Mouse (Mus musculus) megakaryocyte, embryonic 14.5 days (primary cell): Measurements from ENCODE around the gene Prom2. TPM values are rescaled to one million over a fixed set of nuclear protein-coding genes. Genes with fewer than 3 reads are reported as not detected.
A peak's percentile ranks its signal among the peaks of the same experiment; 100 is the strongest.

Experiments
- H3K27me3 ChIP-seq: replicated peaks from 2 replicates; pipeline ENCODE3; 2012; ENCODE audit warnings: inconsistent platforms
- H3K36me3 ChIP-seq: replicated peaks from 2 replicates; pipeline ENCODE3; 2012; ENCODE audit warnings: low read length, inconsistent platforms, mixed read lengths
- H3K4me1 ChIP-seq: 2 replicates; pipeline ENCODE4 v1.6.1; 2012; ENCODE audit warnings: inconsistent platforms
- H3K4me3 ChIP-seq: replicated peaks from 2 replicates; pipeline ENCODE3; 2012; ENCODE audit warnings: moderate library complexity, mild to moderate bottlenecking, inconsistent platforms
- H3K9me3 ChIP-seq: 2 replicates; pipeline ENCODE4 v1.6.1; 2012; ENCODE audit warnings: inconsistent platforms
- FLI1 ChIP-seq: IDR thresholded peaks from 2 replicates; pipeline ENCODE4 v1.6.1; 2012; ENCODE audit warnings: low read length, inconsistent platforms, mixed read lengths
- GATA1 ChIP-seq: IDR thresholded peaks from 3 replicates; pipeline ENCODE4 v1.6.1; 2012; ENCODE audit warnings: mixed read lengths, low read length, inconsistent platforms, borderline replicate concordance
- polyA plus RNA-seq: library from polyadenylated mRNA; stranded (reverse); fragments of >175 nt; gene quantifications from 2 replicates; pipeline ENCODE4 v1.2.3, GENCODE M21; 2012; ENCODE audit warnings: low replicate concordance; ENCODE audit not compliant: insufficient read depth

Gene Prom2
- polyA plus RNA-seq, 1 experiment, result not detected

DNA sequence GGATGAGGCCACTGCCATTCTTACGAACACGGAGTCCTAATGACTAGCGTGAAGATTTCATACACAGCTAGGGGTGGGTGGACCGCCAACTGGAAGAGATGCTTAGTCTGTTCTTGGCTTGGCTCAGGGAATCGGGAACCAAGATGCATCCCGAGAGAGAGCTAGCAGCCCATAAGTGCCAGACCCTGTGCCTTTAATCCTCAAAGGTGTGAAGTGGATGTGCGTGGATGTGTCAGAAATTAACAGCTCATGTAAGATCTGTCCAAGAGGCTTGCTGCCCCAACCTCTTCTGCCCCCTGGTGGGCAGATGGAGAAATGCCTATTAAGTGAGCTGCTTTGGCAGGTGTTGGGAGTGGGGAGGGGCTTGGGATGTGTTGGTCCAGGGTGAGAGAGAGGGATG is 40.2 kb downstream of the Prom2 start:
- H3K27me3 ChIP-seq, result peaks cover 80% of the 10 kb centered on the region
- peaks cover 37% of the 10 kb centered on the region for H3K4me1 ChIP-seq
- H3K4me3 ChIP-seq, result no peak overlapping the region
- H3K9me3 ChIP-seq, result no peaks in the 10 kb centered on the region
- TF ChIP-seq FLI1, result no peak
- TF ChIP-seq GATA1, result no peak
- no peaks in the 10 kb centered on the region for H3K36me3 ChIP-seq

DNA sequence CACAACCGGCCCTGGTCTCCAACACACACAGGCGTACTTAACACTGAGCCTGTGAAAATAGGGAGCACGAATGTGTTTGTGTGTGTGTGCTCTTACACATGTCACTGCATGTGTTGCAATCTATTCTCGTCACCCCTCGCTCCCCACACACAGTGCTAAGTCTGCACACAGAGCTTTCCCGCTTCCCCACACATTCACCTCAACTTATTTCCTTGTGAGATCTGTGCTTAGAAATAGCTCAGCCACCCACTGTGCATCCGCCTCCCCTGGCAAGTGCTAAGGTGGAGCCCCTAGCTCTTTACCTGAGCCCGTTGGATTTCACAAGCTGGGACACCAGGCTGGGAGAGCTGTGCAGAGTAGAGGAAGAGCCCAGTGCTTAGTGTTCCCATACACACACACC is 42.5 kb downstream of the Prom2 start:
- no peaks in the 10 kb centered on the region for H3K9me3 ChIP-seq
- no peaks in the 10 kb centered on the region for H3K36me3 ChIP-seq
- H3K27me3 ChIP-seq, result peaks cover 72% of the 10 kb centered on the region
- no peak overlapping the region for H3K4me3 ChIP-seq
- H3K4me1 ChIP-seq, result peaks cover 39% of the 10 kb centered on the region
- TF ChIP-seq GATA1, result no peak
- no peak for TF ChIP-seq FLI1

DNA sequence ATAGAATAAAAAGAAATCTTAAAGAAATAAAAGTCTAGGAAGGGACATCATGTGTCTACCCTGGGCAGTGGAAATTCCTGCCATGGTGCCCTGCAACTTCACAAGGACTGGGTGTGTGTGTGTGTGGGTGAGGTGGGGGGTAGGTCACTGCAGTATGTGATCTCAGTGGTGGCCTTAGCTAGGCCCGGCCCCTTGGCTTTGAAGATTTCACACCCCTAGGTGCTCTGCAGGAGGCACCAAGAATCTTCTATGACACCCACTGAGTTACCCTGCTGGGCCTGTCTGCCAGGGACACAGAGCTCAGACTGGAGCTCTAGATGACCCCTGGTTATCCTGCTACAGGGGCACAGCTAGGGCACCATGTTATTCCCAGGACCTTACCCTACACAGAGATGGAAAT is 44.9 kb downstream of the Prom2 start:
- peaks cover 39% of the 10 kb centered on the region for H3K4me1 ChIP-seq
- H3K36me3 ChIP-seq, result no peaks in the 10 kb centered on the region
- H3K27me3 ChIP-seq, result peaks cover 70% of the 10 kb centered on the region
- H3K4me3 ChIP-seq, result no peak overlapping the region
- no peaks in the 10 kb centered on the region for H3K9me3 ChIP-seq
- TF ChIP-seq GATA1 (no peak), FLI1 (no peak)

DNA sequence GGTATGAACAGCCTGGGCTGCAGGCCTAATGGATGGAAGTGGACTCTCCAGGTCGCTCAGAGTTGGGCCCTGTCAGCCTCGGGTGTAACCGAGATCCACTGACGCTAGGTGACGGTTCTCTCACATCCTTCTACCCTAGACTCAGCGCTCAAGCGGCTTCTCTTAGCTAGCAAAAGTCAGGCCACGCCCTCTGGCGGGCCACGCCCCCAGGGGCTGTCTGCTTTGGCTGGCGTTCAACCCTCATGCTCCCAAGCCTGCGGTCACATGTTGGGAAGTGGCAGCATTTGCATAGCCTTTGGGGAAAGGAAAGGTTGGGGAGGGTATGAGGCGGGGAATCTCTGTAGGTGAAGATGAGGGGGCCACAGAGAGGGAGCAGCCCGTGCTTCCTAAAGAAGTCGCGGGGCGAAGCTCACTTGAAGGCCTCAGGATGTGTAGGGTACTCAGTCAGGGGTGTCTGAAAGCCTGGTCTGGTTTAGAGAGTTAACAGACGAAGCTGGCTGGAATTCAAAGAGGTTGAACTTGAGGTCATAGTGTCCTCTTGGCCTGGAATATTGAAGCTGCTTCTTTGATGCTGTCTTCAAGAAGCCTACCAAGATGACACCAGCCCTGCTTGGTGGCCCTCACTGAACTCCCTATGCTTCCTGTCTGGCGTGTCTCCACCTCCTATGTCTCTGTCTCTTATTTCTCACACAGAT is 56.6 kb downstream of the Prom2 start:
- Histone ChIP-seq H3K36me3 (no peaks in the 10 kb centered on the region), H3K4me1 (peaks cover 37% of the 10 kb centered on the region), H3K9me3 (no peaks in the 10 kb centered on the region), H3K27me3 (peaks cover 93% of the 10 kb centered on the region), H3K4me3 (peak overlapping the region; percentile 83)
- TF ChIP-seq FLI1 (no peak), GATA1 (no peak)

DNA sequence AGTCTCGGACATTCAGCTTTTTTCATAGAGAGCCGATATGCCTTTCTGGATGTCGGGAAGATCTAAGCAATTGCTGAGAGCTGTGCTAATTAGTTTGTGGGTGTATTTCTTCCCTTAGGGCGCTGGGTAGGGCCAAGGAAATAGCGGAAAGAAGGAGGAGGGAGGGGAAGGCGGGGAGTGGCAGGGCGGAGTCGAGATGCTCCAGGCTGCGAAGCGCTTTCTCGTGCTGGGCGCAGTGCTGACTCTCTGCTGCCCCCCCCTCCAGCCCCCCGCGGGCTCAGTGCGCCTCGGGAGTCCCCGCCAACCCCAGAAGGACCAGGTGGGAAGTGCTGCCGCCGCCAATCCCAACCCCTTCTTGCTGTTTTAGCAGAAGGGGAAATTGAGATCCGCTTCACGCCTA is 58.3 kb downstream of the Prom2 start:
- H3K36me3 ChIP-seq, result no peaks in the 10 kb centered on the region
- no peaks in the 10 kb centered on the region for H3K9me3 ChIP-seq
- peaks cover 99% of the 10 kb centered on the region for H3K27me3 ChIP-seq
- peak overlapping the region; percentile 89 for H3K4me3 ChIP-seq
- peaks cover 37% of the 10 kb centered on the region for H3K4me1 ChIP-seq
- no peak for TF ChIP-seq FLI1
- no peak for TF ChIP-seq GATA1

DNA sequence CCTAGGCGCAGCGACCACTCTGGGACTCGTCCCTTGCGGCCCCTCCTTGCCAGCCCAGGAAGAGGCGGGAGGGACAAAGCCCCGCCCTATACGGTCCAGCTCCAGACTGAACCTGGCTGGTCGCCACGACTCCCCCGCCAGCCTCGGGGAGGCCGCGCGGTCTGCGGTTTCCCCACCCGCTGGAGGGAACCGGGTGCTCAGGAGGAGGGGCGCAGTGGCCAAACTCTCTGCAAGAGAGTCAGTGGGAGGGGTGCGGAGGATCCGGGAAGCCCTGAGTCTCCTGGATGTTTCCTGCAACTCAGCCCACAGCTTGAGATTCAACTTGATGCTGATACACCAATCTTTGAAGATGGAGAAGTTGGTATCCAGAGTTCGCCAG is 58.7 kb downstream of the Prom2 start:
- H3K27me3 ChIP-seq, result peaks cover 95% of the 10 kb centered on the region

DNA sequence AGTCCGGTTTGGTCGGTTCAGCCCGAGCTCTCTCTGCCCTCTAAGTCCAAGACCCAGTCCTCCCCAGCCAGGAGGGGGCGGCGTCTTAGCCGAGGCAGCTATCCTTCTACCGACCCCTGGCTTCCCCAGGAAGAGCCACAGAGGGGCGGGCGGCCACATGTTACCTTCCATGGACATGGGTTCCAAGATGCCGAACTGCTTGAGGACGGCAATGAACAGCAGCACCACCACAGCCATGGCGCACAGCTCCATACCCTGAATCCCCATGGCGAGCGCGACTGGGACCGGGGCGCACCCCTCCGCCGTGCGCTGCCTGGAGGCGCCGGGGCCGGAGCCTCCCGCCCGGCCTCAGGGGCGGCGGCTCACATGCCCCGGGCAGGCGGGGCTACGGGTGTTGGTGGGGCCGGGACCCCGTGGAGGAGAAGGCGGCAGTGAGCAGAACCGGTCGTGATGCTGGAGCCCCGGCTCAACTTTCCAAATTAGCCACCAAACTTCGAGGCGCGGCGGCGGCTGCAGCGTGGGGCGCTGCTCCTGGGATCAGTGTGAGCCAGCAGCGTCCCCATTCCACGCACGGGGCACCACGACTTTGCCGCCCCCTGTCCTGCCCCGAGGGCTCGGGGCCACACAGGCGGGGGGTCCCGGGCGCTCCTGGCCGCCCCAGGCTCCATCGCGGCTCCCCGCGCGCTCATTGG is 59.3 kb downstream of the Prom2 start:
- peak overlapping the region; percentile 89 for H3K4me3 ChIP-seq
- H3K4me1 ChIP-seq, result peaks cover 37% of the 10 kb centered on the region
- H3K27me3 ChIP-seq, result peaks cover 95% of the 10 kb centered on the region
- no peak for TF ChIP-seq FLI1
- TF ChIP-seq GATA1, result no peak
- H3K36me3 ChIP-seq, result no peaks in the 10 kb centered on the region
- H3K9me3 ChIP-seq, result no peaks in the 10 kb centered on the region

More for the DNA sequence above, 58.7 kb downstream of the Prom2 start:
- peaks cover 37% of the 10 kb centered on the region for H3K4me1 ChIP-seq
- peak overlapping the region; percentile 89 for H3K4me3 ChIP-seq
- H3K9me3 ChIP-seq, result no peaks in the 10 kb centered on the region
- no peak for TF ChIP-seq FLI1
- no peak for TF ChIP-seq GATA1
- no peaks in the 10 kb centered on the region for H3K36me3 ChIP-seq

DNA sequence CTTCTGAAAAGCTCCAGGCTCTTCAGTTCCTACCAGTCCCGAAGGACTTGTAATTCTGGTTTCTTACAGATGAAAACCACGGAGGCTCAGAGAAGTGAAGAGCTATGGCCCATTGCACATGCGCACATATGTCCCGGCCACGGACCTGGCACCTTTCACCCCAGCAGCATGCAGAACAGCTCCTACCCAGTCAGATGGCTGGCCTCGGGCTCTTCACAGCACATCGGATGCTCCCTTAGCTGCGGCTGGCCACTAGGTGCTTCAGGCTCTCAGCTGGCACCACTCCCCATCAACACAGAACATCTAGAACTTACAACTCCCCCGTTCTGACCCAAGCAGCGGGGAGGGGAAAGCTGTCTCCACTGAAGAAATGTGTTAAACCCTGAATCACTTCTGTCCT is 61.5 kb downstream of the Prom2 start:
- no peaks in the 10 kb centered on the region for H3K36me3 ChIP-seq
- H3K4me3 ChIP-seq, result no peak overlapping the region
- H3K4me1 ChIP-seq, result peaks cover 40% of the 10 kb centered on the region
- H3K9me3 ChIP-seq, result no peaks in the 10 kb centered on the region
- TF ChIP-seq GATA1 (no peak), FLI1 (no peak)
- H3K27me3 ChIP-seq, result peaks cover 86% of the 10 kb centered on the region

DNA sequence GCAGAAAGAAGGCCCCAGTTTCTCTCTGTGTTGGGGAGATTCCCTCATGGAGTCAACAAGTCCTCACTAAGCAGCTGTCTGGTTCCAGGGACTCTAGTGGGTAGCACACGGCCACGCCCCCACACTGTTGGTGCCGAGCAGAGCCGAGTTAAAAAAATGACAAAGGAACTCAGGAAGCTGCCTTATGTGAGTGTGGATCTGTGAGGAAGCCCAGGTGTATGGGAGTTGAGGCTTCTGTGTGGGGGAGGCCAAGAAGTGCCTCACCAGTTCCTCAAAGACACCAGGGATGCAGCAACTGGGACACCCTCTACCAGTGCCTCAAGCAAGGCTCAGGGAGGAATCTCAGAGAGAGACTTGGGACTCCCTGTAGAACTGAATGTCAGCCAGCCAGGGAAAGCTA is 62.1 kb downstream of the Prom2 start:
- peaks cover 81% of the 10 kb centered on the region for H3K27me3 ChIP-seq
- TF ChIP-seq GATA1 (no peak), FLI1 (no peak)
- H3K4me3 ChIP-seq, result no peak overlapping the region
- H3K36me3 ChIP-seq, result no peaks in the 10 kb centered on the region
- H3K4me1 ChIP-seq, result peaks cover 35% of the 10 kb centered on the region
- H3K9me3 ChIP-seq, result no peaks in the 10 kb centered on the region

Other genes starting within 250 kb of the Prom2 start
- 3.9 and 14.6 TPM in 2 replicates for gene Dusp2, start 205.3 kb downstream of the Prom2 start, polyA plus RNA-seq
- not detected in 2 replicates for gene Astl, start 202.8 kb downstream of the Prom2 start, polyA plus RNA-seq
- gene Adra2b, start 178.3 kb downstream of the Prom2 start, polyA plus RNA-seq, result not detected in 2 replicates
- gene Gpat2, start 116.3 kb downstream of the Prom2 start, polyA plus RNA-seq, result not detected in 2 replicates
- gene Fahd2a, start 96.9 kb downstream of the Prom2 start, polyA plus RNA-seq, result 15.2 TPM in 1 of 2 replicates, not detected in the other
- gene Kcnip3, start 19.4 kb downstream of the Prom2 start, polyA plus RNA-seq, result 0.16 TPM in 1 of 2 replicates, not detected in the other
- not detected in 2 replicates for gene Zfp661, start 45.6 kb upstream of the Prom2 start, polyA plus RNA-seq
- gene Mrps5, start 45.8 kb upstream of the Prom2 start, polyA plus RNA-seq, result 49.2 and 113 TPM in 2 replicates
- not detected in 2 replicates for gene Mal, start 115.2 kb upstream of the Prom2 start, polyA plus RNA-seq
- not detected in 2 replicates for gene Mall, start 188.5 kb upstream of the Prom2 start, polyA plus RNA-seq
- 0.95 TPM in 1 of 2 replicates, not detected in the other for gene Nphp1, start 247.4 kb upstream of the Prom2 start, polyA plus RNA-seq